Mouse (Mus musculus) limb, embryonic 14.5 days (tissue): ENCODE results near the gene Pnn. TPM values are rescaled to one million over a fixed set of nuclear protein-coding genes. Genes with fewer than 3 reads are reported as not detected.
"Not testable (repeated sequence)": the region's sequence is repeated elsewhere in the genome, so short reads cannot be mapped to it uniquely, and the experiment has no call there.

Experiments
- ATAC-seq: fragments of 200-750 bp; cut with Nextera tagmentation; 2 replicates; pipeline ENCODE4 v1.8.0; 2017; ENCODE audit warnings: low read depth, moderate number of reproducible peaks, moderate TSS enrichment; ENCODE audit not compliant: low FRiP score
- DNase-seq: peaks from one replicate; pipeline ENCODE4 v3.0.0-alpha.2; 2015; ENCODE audit warnings: low spot score
- H3K27ac ChIP-seq: fragments of 300-500 bp; sonication (generic); replicated peaks from 2 replicates; pipeline ENCODE4 v1.5.1; 2014; ENCODE audit warnings: low read depth, mild to moderate bottlenecking, low read length, moderate library complexity, mixed read lengths
- H3K27me3 ChIP-seq: fragments of 300-500 bp; sonication (generic); 2 replicates; pipeline ENCODE4 v1.6.1; 2014; ENCODE audit warnings: low read length, mixed read lengths; ENCODE audit not compliant: control insufficient read depth, insufficient read depth
- H3K36me3 ChIP-seq: fragments of 300-500 bp; sonication (generic); 2 replicates; pipeline ENCODE4 v1.6.1; 2014; ENCODE audit warnings: mild to moderate bottlenecking, low read length, moderate library complexity, mixed read lengths; ENCODE audit not compliant: control insufficient read depth, insufficient read depth
- H3K4me1 ChIP-seq: fragments of 300-500 bp; sonication (generic); 2 replicates; pipeline ENCODE4 v1.6.1; 2014; ENCODE audit warnings: antibody characterized with exemption, low read length, mixed read lengths; ENCODE audit not compliant: control insufficient read depth, insufficient read depth
- H3K4me2 ChIP-seq: fragments of 300-500 bp; sonication (generic); replicated peaks from 2 replicates; pipeline ENCODE4 v1.6.1; 2014; ENCODE audit warnings: low read depth, mild to moderate bottlenecking, low read length, moderate library complexity; ENCODE audit not compliant: severe bottlenecking
- H3K4me3 ChIP-seq: fragments of 300-500 bp; sonication (generic); replicated peaks from 2 replicates; pipeline ENCODE4 v1.5.1; 2014; ENCODE audit warnings: low read length
- H3K9ac ChIP-seq: fragments of 300-500 bp; sonication (generic); 2 replicates; pipeline ENCODE4 v1.6.1; 2014; ENCODE audit warnings: mild to moderate bottlenecking, low read depth, low read length, moderate library complexity; ENCODE audit not compliant: severe bottlenecking
- H3K9me3 ChIP-seq: fragments of 300-500 bp; sonication (generic); 2 replicates; pipeline ENCODE4 v1.6.1; 2016; ENCODE audit warnings: low read length; ENCODE audit not compliant: control insufficient read depth
- POLR2A ChIP-seq: fragments of 200-500 bp; IDR thresholded peaks from 2 replicates; pipeline ENCODE4 v1.8.0; 2012; ENCODE audit warnings: inconsistent platforms, mild to moderate bottlenecking, moderate library complexity, borderline replicate concordance; ENCODE audit not compliant: insufficient read depth, insufficient read length; ENCODE audit errors: extremely low read depth
- WGBS: fragments of 180-500 bp; shearing (Covaris S2); extraction: QIAGEN DNeasy Blood & Tissue Kit; methylation state at CpG from one replicate; pipeline ENCODE4 v1.1.7; 2014; 5-methylcytosine and 5-hydroxymethylcytosine counted together
- polyA plus RNA-seq, 2 experiments: library from polyadenylated mRNA; depleted of rRNA in 1 of 2; stranded (reverse) in 1 of 2; unstranded in 1 of 2; fragments of >200 nt; fragmentation: Nextera tagmentation in 1 of 2; extraction: Ambion mirVana in 1 of 2; gene quantifications; 2 replicates each; pipeline versions ENCODE4 v1.2.1 to v1.2.3; 2012 to 2014

Gene Pnn
- polyA plus RNA-seq, 2 experiments = 68.3 to 108 TPM

- H3K9ac ChIP-seq = no peak overlapping the region
- no peaks in the 10 kb centered on the region for H3K27me3 ChIP-seq
- no peak for TF ChIP-seq POLR2A
- H3K4me1 ChIP-seq = no peaks in the 10 kb centered on the region
- H3K4me3 ChIP-seq = no peak overlapping the region
- H3K27ac ChIP-seq = no peak overlapping the region
- DNase-seq (no peak), ATAC-seq (no peak)
- H3K4me2 ChIP-seq = no peak overlapping the region
- H3K36me3 ChIP-seq = peaks cover 34% of the 10 kb centered on the region
- no peaks in the 10 kb centered on the region for H3K9me3 ChIP-seq
These were observed 12.7 kb upstream of the Pnn start for GRCm38 (mm10) chr12:59053976-59054375.

GRCm38 (mm10) chr12:59055196-59055850 lies 11.4 kb upstream of the Pnn start:
- no peak overlapping the region for H3K9ac ChIP-seq
- H3K36me3 ChIP-seq = peaks cover 29% of the 10 kb centered on the region
- H3K4me3 ChIP-seq = no peak overlapping the region
- H3K9me3 ChIP-seq = no peaks in the 10 kb centered on the region
- ATAC-seq (no peak), DNase-seq (no peak)
- H3K4me2 ChIP-seq = no peak overlapping the region
- 85% methylated on average over 4 of the region's 4 CpGs for WGBS
- H3K4me1 ChIP-seq = peaks cover 9% of the 10 kb centered on the region; the same call in 1 of the 2 replicates
- H3K27ac ChIP-seq = no peak overlapping the region
- H3K27me3 ChIP-seq = no peaks in the 10 kb centered on the region
- no peak for TF ChIP-seq POLR2A

GRCm38 (mm10) chr12:59056222-59056621 lies 10.5 kb upstream of the Pnn start:
- no peaks in the 10 kb centered on the region for H3K9me3 ChIP-seq
- H3K4me3 ChIP-seq = no peak overlapping the region
- no peak for TF ChIP-seq POLR2A
- 99% methylated on average over 11 of the region's 11 CpGs for WGBS
- H3K4me2 ChIP-seq = no peak overlapping the region
- no peak overlapping the region for H3K27ac ChIP-seq
- no peak overlapping the region for H3K9ac ChIP-seq
- H3K36me3 ChIP-seq = peaks cover 27% of the 10 kb centered on the region
- ATAC-seq (no peak), DNase-seq (no peak)
- no peaks in the 10 kb centered on the region for H3K27me3 ChIP-seq
- peaks cover 10% of the 10 kb centered on the region; the same call in 1 of the 2 replicates for H3K4me1 ChIP-seq

GRCm38 (mm10) chr12:59058242-59058641 lies 8.4 kb upstream of the Pnn start:
- DNase-seq, H3K27me3 ChIP-seq, H3K4me3 ChIP-seq, H3K4me2 ChIP-seq, H3K9ac ChIP-seq, H3K27ac ChIP-seq, H3K9me3 ChIP-seq, ATAC-seq: not testable (repeated sequence)
- Histone ChIP-seq H3K36me3 (peaks cover 21% of the 10 kb centered on the region), H3K4me1 (peaks cover 10% of the 10 kb centered on the region; the same call in 1 of the 2 replicates)
- WGBS = 85% methylated on average over 5 of the region's 5 CpGs

GRCm38 (mm10) chr12:59060322-59060721 lies 6.4 kb upstream of the Pnn start:
- DNase-seq = no peak
- 47% methylated on average over 4 of the region's 4 CpGs for WGBS
- no peak for TF ChIP-seq POLR2A
- no peak for ATAC-seq
- Histone ChIP-seq H3K4me2 (peak overlapping the region; percentile 76), H3K9ac (peak overlapping the region; percentile 93), H3K4me3 (peak overlapping the region; percentile 75), H3K9me3 (no peaks in the 10 kb centered on the region), H3K4me1 (peaks cover 10% of the 10 kb centered on the region; the same call in 1 of the 2 replicates), H3K27me3 (no peaks in the 10 kb centered on the region), H3K27ac (peak overlapping the region; percentile 90; the same call in 1 of the 2 replicates), H3K36me3 (peaks cover 18% of the 10 kb centered on the region)
